Mouse (Mus musculus): ENCODE measurements around the gene Mak. TPM values are rescaled to one million over a fixed set of nuclear protein-coding genes. Genes with fewer than 3 reads are reported as not detected.
"Not testable (repeated sequence)": the region's sequence is repeated elsewhere in the genome, so short reads cannot be mapped to it uniquely, and the experiment has no call there.

Mak gene
- polyA plus RNA-seq, 2 experiments, result 0.09 to 0.27 TPM

GRCm38 (mm10) chr13:40994487-40995263 is 84.8 kb downstream of the Mak start:
- H3K27me3 ChIP-seq (ENCODE audit: control insufficient read depth, insufficient read depth, low read length), result no peaks in the 10 kb centered on the region

GRCm38 (mm10) chr13:40988418-40988817 is 91.1 kb downstream of the Mak start:
- no peaks in the 10 kb centered on the region for H3K27me3 ChIP-seq (ENCODE audit: control insufficient read depth, insufficient read depth, low read length)
- ATAC-seq (ENCODE audit: insufficient read depth), result peak; percentile 64; the same call in 1 of the 2 replicates
- H3K4me2 ChIP-seq (ENCODE audit: low read depth), result peak overlapping the region; percentile 11; the same call in 1 of the 2 replicates
- no peak for TF ChIP-seq CTCF (IDR thresholded peaks at IDR 0.05; ENCODE audit: low read depth)
- peak; percentile 43; the same call in 1 of the 2 replicates for TF ChIP-seq EP300 (IDR thresholded peaks at IDR 0.05; ENCODE audit: low read depth)
- H3K27ac ChIP-seq, result no peak overlapping the region
- H3K4me3 ChIP-seq (ENCODE audit: insufficient read depth in 1 of 2, low read depth in 2 of 2, low read length in 2 of 2), result no peak overlapping the region
- WGBS (ENCODE audit: insufficient replicate concordance), result 23% methylated on average over 2 of the region's 2 CpGs
- H3K36me3 ChIP-seq (replicated peaks; ENCODE audit: control insufficient read depth, insufficient read depth, low read depth), result no peaks in the 10 kb centered on the region
- no peak for DNase-seq (ENCODE audit: low read depth in 3 of 3, low spot score in 3 of 3)
- no peak overlapping the region; the same call in 1 of the 2 replicates for H3K9ac ChIP-seq (replicated peaks)
- peaks cover 6 to 12% of the 10 kb centered on the region in 2 experiments; a peak in 3 of 4 replicates for H3K4me1 ChIP-seq (replicated peaks; ENCODE audit: control insufficient read depth in 2 of 2, insufficient read depth in 2 of 2, low read length in 1 of 2)
- H3K9me3 ChIP-seq (ENCODE audit: control insufficient read depth, low read length), result no peaks in the 10 kb centered on the region

More at GRCm38 (mm10) chr13:40994487-40995263, 84.8 kb downstream of the Mak start:
- Histone ChIP-seq H3K9me3 (ENCODE audit: control insufficient read depth, low read length) (no peaks in the 10 kb centered on the region), H3K4me1 (replicated peaks; ENCODE audit: control insufficient read depth in 2 of 2, insufficient read depth in 2 of 2, low read length in 1 of 2) (peaks cover 0 to 7% of the 10 kb centered on the region in 2 experiments; a peak in 3 of 4 replicates), H3K27ac (no peak overlapping the region), H3K4me2 (ENCODE audit: low read depth) (no peak overlapping the region; the same call in 1 of the 2 replicates), H3K4me3 (ENCODE audit: insufficient read depth in 1 of 2, low read depth in 2 of 2, low read length in 2 of 2) (no peak overlapping the region), H3K9ac (replicated peaks) (no peak overlapping the region), H3K36me3 (replicated peaks; ENCODE audit: control insufficient read depth, insufficient read depth, low read depth) (no peaks in the 10 kb centered on the region)
- 19% methylated on average over 8 of the region's 8 CpGs for WGBS (ENCODE audit: insufficient replicate concordance)
- no peak for TF ChIP-seq CTCF (IDR thresholded peaks at IDR 0.05; ENCODE audit: low read depth)
- TF ChIP-seq EP300 (IDR thresholded peaks at IDR 0.05; ENCODE audit: low read depth), result no peak
- no peak for DNase-seq (ENCODE audit: low read depth in 3 of 3, low spot score in 3 of 3)
- ATAC-seq (ENCODE audit: insufficient read depth), result no peak

- not testable (repeated sequence) for H3K9me3 ChIP-seq (ENCODE audit: control insufficient read depth, low read length); H3K36me3 ChIP-seq (replicated peaks; ENCODE audit: control insufficient read depth, insufficient read depth, low read depth); H3K27me3 ChIP-seq (ENCODE audit: control insufficient read depth, insufficient read depth, low read length); H3K9ac ChIP-seq (replicated peaks); H3K4me3 ChIP-seq (ENCODE audit: insufficient read depth in 1 of 2, low read depth in 2 of 2, low read length in 2 of 2); H3K27ac ChIP-seq
- DNase-seq (ENCODE audit: low read depth in 3 of 3, low spot score in 3 of 3), result peak in 1 of 3 experiments; percentile 33
- peak; percentile 86 for ATAC-seq (ENCODE audit: insufficient read depth)
- peak; percentile 52 for TF ChIP-seq EP300 (IDR thresholded peaks at IDR 0.05; ENCODE audit: low read depth)
- H3K4me1 ChIP-seq (replicated peaks; ENCODE audit: control insufficient read depth in 2 of 2, insufficient read depth in 2 of 2, low read length in 1 of 2), result peaks cover 6 to 12% of the 10 kb centered on the region in 2 experiments; a peak in 3 of 4 replicates
- peak overlapping the region; percentile 24; the same call in 1 of the 2 replicates for H3K4me2 ChIP-seq (ENCODE audit: low read depth)
- 26% methylated on average over 4 of the region's 4 CpGs for whole genome bisulfite sequencing (ENCODE audit: insufficient replicate concordance)
Observed at GRCm38 (mm10) chr13:40987608-40988303, 91.8 kb downstream of the Mak start.

- DNase-seq (ENCODE audit: low read depth in 3 of 3, low spot score in 3 of 3), result no peak
- H3K36me3 ChIP-seq (replicated peaks; ENCODE audit: control insufficient read depth, insufficient read depth, low read depth), result no peaks in the 10 kb centered on the region
- no peak overlapping the region for H3K9ac ChIP-seq (replicated peaks)
- H3K27me3 ChIP-seq (ENCODE audit: control insufficient read depth, insufficient read depth, low read length), result no peaks in the 10 kb centered on the region
- peaks cover 6 to 12% of the 10 kb centered on the region in 2 experiments; a peak in 3 of 4 replicates for H3K4me1 ChIP-seq (replicated peaks; ENCODE audit: control insufficient read depth in 2 of 2, insufficient read depth in 2 of 2, low read length in 1 of 2)
- H3K4me3 ChIP-seq (ENCODE audit: insufficient read depth in 1 of 2, low read depth in 2 of 2, low read length in 2 of 2), result no peak overlapping the region
- no peaks in the 10 kb centered on the region for H3K9me3 ChIP-seq (ENCODE audit: control insufficient read depth, low read length)
- ATAC-seq (ENCODE audit: insufficient read depth), result no peak
- 62% methylated on average over 5 of the region's 5 CpGs for WGBS (ENCODE audit: insufficient replicate concordance)
- no peak overlapping the region for H3K4me2 ChIP-seq (ENCODE audit: low read depth)
- TF ChIP-seq CTCF (IDR thresholded peaks at IDR 0.05; ENCODE audit: low read depth) (no peak), EP300 (IDR thresholded peaks at IDR 0.05; ENCODE audit: low read depth) (0 out of 2 replicates have a peak, but pooled peaks have one; percentile 10)
- H3K27ac ChIP-seq, result no peak overlapping the region
Observed at GRCm38 (mm10) chr13:40986081-40986480, 93.4 kb downstream of the Mak start.

- no peak for TF ChIP-seq CTCF (IDR thresholded peaks at IDR 0.05; ENCODE audit: low read depth)
- TF ChIP-seq EP300 (IDR thresholded peaks at IDR 0.05; ENCODE audit: low read depth), result no peak
- Histone ChIP-seq H3K4me2 (ENCODE audit: low read depth) (no peak overlapping the region), H3K27ac (no peak overlapping the region), H3K9ac (replicated peaks) (no peak overlapping the region), H3K9me3 (ENCODE audit: control insufficient read depth, low read length) (no peaks in the 10 kb centered on the region), H3K36me3 (replicated peaks; ENCODE audit: control insufficient read depth, insufficient read depth, low read depth) (no peaks in the 10 kb centered on the region), H3K27me3 (ENCODE audit: control insufficient read depth, insufficient read depth, low read length) (no peaks in the 10 kb centered on the region), H3K4me3 (ENCODE audit: insufficient read depth in 1 of 2, low read depth in 2 of 2, low read length in 2 of 2) (no peak overlapping the region), H3K4me1 (replicated peaks; ENCODE audit: control insufficient read depth in 2 of 2, insufficient read depth in 2 of 2, low read length in 1 of 2) (peaks cover 2 to 8% of the 10 kb centered on the region in 2 experiments; a peak in 3 of 4 replicates)
- DNase-seq (ENCODE audit: low read depth in 3 of 3, low spot score in 3 of 3) (no peak), ATAC-seq (ENCODE audit: insufficient read depth) (no peak)
- WGBS (ENCODE audit: insufficient replicate concordance), result 50% methylated on average over 1 of the region's 1 CpGs
Observed at GRCm38 (mm10) chr13:40982759-40983158, 96.7 kb downstream of the Mak start.

Data from liver, embryonic 14.5 days (tissue).